Mouse (Mus musculus) cerebellum, postnatal 25 days (tissue): ENCODE results near the gene Gm10282.
A peak's percentile ranks its signal among the peaks of the same experiment; 100 is the strongest.

ENCODE experiments used
- DNase-seq, 2 experiments: peaks; one replicate each; pipeline ENCODE4 v3.0.0; 2021; ENCODE audit warnings: mixed read lengths in 2 of 2

The Gm10282 gene

GRCm38 (mm10) chr8:72323131-72323725 is 18.2 kb upstream of the Gm10282 start:
- DNase-seq, result no peak

DNA sequence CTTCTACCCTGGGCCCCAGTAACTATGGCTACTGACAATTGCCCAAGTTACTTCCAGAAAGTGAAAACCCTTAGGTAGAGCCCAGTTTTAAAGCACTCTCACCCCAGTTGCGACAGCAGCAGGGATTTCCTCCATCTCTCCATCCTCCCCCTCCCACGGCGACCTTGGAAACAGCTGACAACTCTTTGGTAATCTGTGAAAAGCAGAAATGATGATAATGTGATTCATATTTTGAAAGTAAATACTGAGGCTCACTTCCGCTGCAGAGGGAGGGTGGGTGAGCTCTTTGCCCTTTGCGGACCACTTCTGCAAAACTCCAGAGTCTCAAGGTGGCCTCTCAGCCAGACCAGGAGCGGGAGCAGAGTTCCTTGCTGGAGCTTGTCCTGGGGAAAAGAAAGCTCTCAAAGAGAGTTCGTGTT is 17.4 kb upstream of the Gm10282 start:
- no peak for DNase-seq

- DNase-seq, result no peak
These were observed 16.8 kb upstream of the Gm10282 start for GRCm38 (mm10) chr8:72321635-72322441.

GRCm38 (mm10) chr8:72320803-72321583 is 15.9 kb upstream of the Gm10282 start:
- DNase-seq, result no peak

GRCm38 (mm10) chr8:72319921-72320802 is 15.1 kb upstream of the Gm10282 start:
- DNase-seq, result peak in 1 of 2 experiments; percentile 33

DNA sequence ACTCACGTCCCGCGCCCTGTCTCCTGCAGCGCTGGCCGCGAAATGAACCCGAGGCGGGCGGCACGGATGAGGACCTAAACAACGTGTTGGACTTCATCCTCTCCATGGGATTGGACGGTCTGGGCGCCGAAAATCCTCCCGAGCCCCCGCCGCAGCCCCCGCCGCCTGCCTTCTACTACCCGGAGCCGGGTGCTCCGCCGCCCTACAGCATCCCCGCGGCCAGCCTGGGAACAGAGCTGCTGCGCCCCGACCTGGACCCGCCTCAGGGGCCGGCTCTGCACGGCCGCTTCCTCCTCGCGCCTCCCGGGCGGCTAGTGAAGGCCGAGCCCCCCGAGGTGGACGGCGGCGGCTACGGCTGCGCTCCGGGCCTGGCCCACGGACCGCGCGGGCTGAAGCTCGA is 14.3 kb upstream of the Gm10282 start:
- peak in 1 of 2 experiments; percentile 27 for DNase-seq

- DNase-seq, result peak; percentile 72 to 84
These were observed 13.8 kb upstream of the Gm10282 start, which contains the start of gene Klf2 for GRCm38 (mm10) chr8:72318801-72319322. Klf2 (plus strand) TSS chr8:72319033.

DNA sequence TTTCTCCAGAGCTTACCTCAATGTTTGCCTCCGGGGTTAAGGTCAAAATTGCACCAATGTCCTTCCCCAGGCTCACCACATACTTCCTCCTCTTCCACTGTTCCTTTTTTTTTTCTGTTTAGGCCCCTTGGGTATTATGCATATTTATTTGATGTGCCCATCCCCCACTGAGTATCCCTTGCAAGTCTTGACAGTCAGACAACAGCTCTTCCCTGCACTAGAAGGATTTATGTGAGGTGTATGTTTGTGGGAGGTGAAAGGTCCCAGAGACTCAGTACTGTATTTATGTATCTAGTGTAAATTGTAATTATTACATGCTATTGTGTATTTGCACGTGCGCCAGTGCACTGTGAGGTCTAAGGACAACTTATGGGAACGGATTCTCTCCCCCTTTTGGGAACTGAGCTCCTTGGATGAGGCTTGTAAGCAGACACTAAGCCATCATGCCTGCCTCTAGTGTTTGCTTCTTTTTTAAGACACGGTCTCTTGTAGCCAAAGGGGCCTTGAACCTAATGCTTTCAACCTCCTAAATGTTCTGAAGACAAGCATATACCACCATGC is 12.8 kb upstream of the Gm10282 start:
- no peak for DNase-seq

- DNase-seq, result no peak
These were observed 11.1 kb upstream of the Gm10282 start for GRCm38 (mm10) chr8:72316053-72316695.

- no peak for DNase-seq
These were observed 8.0 kb upstream of the Gm10282 start for GRCm38 (mm10) chr8:72312926-72313518.

GRCm38 (mm10) chr8:72310849-72311506 is 5.9 kb upstream of the Gm10282 start:
- peak; percentile 83 to 89 for DNase-seq

GRCm38 (mm10) chr8:72308276-72308675 is 3.2 kb upstream of the Gm10282 start:
- DNase-seq, result peak; percentile 17 to 44

GRCm38 (mm10) chr8:72306913-72307312 is 1.9 kb upstream of the Gm10282 start:
- DNase-seq, result no peak

- DNase-seq, result no peak
These were observed 1.4 kb downstream of the Gm10282 start for GRCm38 (mm10) chr8:72303633-72304032.

DNA sequence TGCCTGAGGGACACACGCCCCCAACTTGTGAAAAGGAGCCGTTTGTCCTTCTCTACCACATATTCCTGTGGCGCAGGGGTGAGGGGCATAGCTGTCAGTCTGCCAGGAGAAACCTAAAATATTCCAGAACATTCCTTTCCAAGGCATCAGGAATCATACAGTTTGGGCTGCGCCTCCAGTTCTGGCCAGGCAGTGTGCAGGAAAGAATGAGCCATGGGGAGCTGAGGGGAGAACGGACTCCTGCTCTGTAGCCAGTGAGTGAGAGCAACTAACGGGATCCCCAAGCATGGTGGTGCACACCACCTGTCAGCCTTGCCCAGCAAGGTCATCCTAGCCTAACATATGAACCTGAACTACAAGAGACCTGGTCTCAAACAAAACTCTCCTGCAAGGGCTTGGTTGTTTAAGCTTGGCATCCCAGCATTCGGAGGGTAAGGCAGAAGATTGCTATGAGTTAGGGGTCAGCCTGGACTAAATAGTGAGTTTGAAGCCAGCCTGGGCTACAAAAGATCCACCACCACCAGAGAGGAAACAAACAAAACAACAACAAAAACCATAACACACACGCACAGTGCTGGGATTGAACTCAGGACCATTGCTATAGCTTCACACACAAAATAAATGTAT is 2.0 kb downstream of the Gm10282 start:
- no peak for DNase-seq

GRCm38 (mm10) chr8:72301497-72301896 is 3.6 kb downstream of the Gm10282 start:
- DNase-seq, result no peak

- no peak for DNase-seq
These were observed 4.2 kb downstream of the Gm10282 start for GRCm38 (mm10) chr8:72300654-72301400.

GRCm38 (mm10) chr8:72298928-72299327 is 6.1 kb downstream of the Gm10282 start:
- DNase-seq, result no peak

DNA sequence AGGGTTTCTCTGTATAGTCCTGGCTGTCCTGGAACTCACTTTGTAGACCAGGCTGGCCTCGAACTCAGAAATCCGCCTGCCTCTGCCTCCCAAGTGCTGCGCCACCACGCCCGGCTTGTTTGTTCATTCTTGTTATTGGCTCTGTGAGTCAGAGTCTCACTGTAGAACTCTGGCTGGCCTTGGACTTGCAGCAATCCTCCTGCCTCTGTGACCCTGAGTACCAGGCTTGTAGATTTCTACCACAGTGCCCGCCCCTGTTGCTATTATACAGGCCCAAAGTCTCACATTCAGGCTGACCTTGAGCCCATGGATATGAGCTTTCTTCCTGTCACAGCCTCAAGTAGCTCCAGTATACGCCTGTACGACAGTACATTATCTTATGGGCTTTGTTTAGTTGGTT is 8.5 kb downstream of the Gm10282 start:
- no peak for DNase-seq
